8 mouse cellular contexts compared by ENCODE assay signal in genomic region chr16:88204400-88204799, GRCm38 (mm10).
DNase-seq lines count a peak whose midpoint lies in the region; TF ChIP-seq lines count a peak whose summit lies in the region.

No protein-coding gene starts in this region.

- peak; percentile 65 to 66 for DNase-seq in adrenal gland, adult 18-20 months (ENCODE audit: low spot score in 2 of 2)
- DNase-seq in embryo, embryonic 11 days, result peak; percentile 66
- peak; percentile 70 for DNase-seq in heart, postnatal 4 days
- peak; percentile 68 for DNase-seq in layer of hippocampus, adult 11-12 months (ENCODE audit: low spot score)
- peak; percentile 59 for DNase-seq in lung, postnatal 10 days
- DNase-seq in retina, adult 2 months (ENCODE audit: low read depth, low spot score), result peak; percentile 23
- peak; percentile 59 to 66 for DNase-seq in thymus, postnatal 36 days

- H3K27me3 ChIP-seq in C2C12 (ENCODE audit: control insufficient read depth, insufficient read depth, insufficient read length), result no peaks in the 10 kb centered on the region

- no peak overlapping the region for H3K4me3 ChIP-seq in C2C12 (ENCODE audit: insufficient read depth, poor library complexity, severe bottlenecking)

- H3K36me3 ChIP-seq in C2C12 (ENCODE audit: control insufficient read depth, insufficient read depth), result no peaks in the 10 kb centered on the region

- no peaks in the 10 kb centered on the region for H3K79me2 ChIP-seq in C2C12 (ENCODE audit: control insufficient read depth, insufficient read depth)

- H3K79me3 ChIP-seq in C2C12 (ENCODE audit: low read depth), result no peaks in the 10 kb centered on the region

- TF ChIP-seq CTCF in C2C12 (IDR thresholded peaks at IDR 0.05; ENCODE audit: control insufficient read depth, insufficient read depth, insufficient read length), result peak; percentile 21

- H3ac ChIP-seq in C2C12 (ENCODE audit: control insufficient read depth, insufficient read length, low read depth), result no peak overlapping the region

TF ChIP-seq in C2C12, 6 proteins besides CTCF, POLR2A, EP300 and RAD21:
- TF ChIP-seq MAX (IDR thresholded peaks at IDR 0.05), result no peak
- no peak for TF ChIP-seq MYOD1 (IDR thresholded peaks at IDR 0.05; ENCODE audit: control insufficient read depth, insufficient read length, low read depth)
- TF ChIP-seq USF1 (IDR thresholded peaks at IDR 0.05; ENCODE audit: low read depth), result no peak
- TF ChIP-seq MYOG (IDR thresholded peaks at IDR 0.05; ENCODE audit: control insufficient read depth, extremely low read depth, insufficient read length), result no peak
- no peak for TF ChIP-seq FOSL1 (IDR thresholded peaks at IDR 0.05; ENCODE audit: insufficient read depth, low read length, poor library complexity, severe bottlenecking)
- no peak for TF ChIP-seq CEBPB (IDR thresholded peaks at IDR 0.05; ENCODE audit: low read depth)
